Mouse (Mus musculus): ENCODE measurements at regions not wholly inside any gene's neighbourhood (a gene's known extent, or its start where the extent isn't known, plus 50 kb on each side); places are given as distances from the start of the nearest gene placed in this dataset.

DNA sequence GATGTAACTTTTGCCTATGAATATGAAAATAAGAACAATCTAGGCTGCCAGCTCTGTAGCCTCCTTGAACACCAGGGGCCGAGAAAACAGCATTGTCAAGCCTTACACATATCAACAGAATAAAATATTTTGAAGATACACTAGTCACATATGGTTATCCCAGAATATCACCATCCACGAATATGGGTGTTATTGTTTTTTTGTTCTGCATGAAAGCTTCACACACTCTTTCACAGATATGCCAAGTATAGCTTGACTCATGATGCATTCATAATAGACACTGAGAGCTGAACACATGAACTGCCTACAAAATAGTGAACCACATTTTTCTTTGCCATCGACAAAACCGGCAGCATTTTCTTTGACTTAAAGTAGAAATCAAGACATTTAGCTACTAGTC, 106.9 kb upstream of the Atxn1 start:
- TF ChIP-seq CTCF (IDR thresholded peaks at IDR 0.05; ENCODE audit: insufficient read depth, low read depth, low read length): no peak
- no peak for TF ChIP-seq POLR2A (IDR thresholded peaks at IDR 0.05; ENCODE audit: insufficient read depth, low read depth, low read length)
